Mouse (Mus musculus) left cerebral cortex, postnatal 4 days (tissue): ENCODE measurements around the gene Tmem258. TPM values are rescaled to one million over a fixed set of nuclear protein-coding genes. Genes with fewer than 3 reads are reported as not detected.

ENCODE experiments used
- microRNA-seq: library from miRNA; unstranded; fragments of <30 nt; microRNA quantifications from one replicate; pipeline ENCODE4 v1.2.0, GENCODE M21; 2022
- total RNA-seq, 2 experiments: library from RNA; stranded (reverse); gene quantifications; 2 replicates each; pipeline ENCODE4 v1.2.3; 2021

Gene Tmem258
- total RNA-seq, 2 experiments from 2014 or later = 105 to 114 TPM

Small RNA genes lying within 50 kb of the gene (microRNA-seq; reads per million reads assigned to microRNA genes)
- 3.0 reads per million, percentile 1 among the genes with 10 or more reads in this experiment for gene Mir6993

Other genes with a start within 250 kb of the Tmem258 start
- 1,000 to 10,000 TPM; 1,213 to 1,248 TPM for gene Fth1, start 223.4 kb upstream of the Tmem258 start, total RNA-seq
- gene Best1, start 202.4 kb upstream of the Tmem258 start, total RNA-seq = 1 to 10 TPM; 1.7 to 2.1 TPM
- 10 to 100 TPM; 12.9 to 14.9 TPM for gene Rab3il1, start 202.3 kb upstream of the Tmem258 start, total RNA-seq
- gene Fads3, start 162.4 kb upstream of the Tmem258 start, total RNA-seq = 10 to 100 TPM; 52.8 to 60.4 TPM
- 100 to 1,000 TPM; 220 to 236 TPM for gene Fads2, start 102.3 kb upstream of the Tmem258 start, total RNA-seq
- gene Fads1, start 21.1 kb upstream of the Tmem258 start, total RNA-seq = 100 to 1,000 TPM; 149 to 158 TPM
- 10 to 100 TPM; 11.7 to 11.9 TPM for gene Fen1, start 155 bp downstream of the Tmem258 start, total RNA-seq
- 1 to 10 TPM; 1.6 to 1.8 TPM for gene Myrf, start 36.7 kb downstream of the Tmem258 start, total RNA-seq
- 10 to 100 TPM; 44.1 to 44.6 TPM for gene Dagla, start 100.9 kb downstream of the Tmem258 start, total RNA-seq
- 100 to 1,000 TPM; 209 to 213 TPM for gene Syt7, start 185.1 kb downstream of the Tmem258 start, total RNA-seq